Comparison of ENCODE assay signal across 8 mouse cellular contexts in genomic region chr6:97145156-97145555, GRCm38 (mm10). TPM values are rescaled to one million over a fixed set of nuclear protein-coding genes. Genes with fewer than 3 reads are reported as not detected.
DNase-seq lines count a peak whose midpoint lies in the region; ATAC-seq and TF ChIP-seq lines count a peak whose summit lies in the region.
"Had no signal": no experiment of that assay in that cellular context is flagged by ENCODE, and none has a peak within 500 bp of the region (broad histone marks: within the 10 kb centered on the region; RNA-seq: fewer than 3 reads in every experiment).

No protein-coding gene starts in this region.

- 92% methylated on average over 7 of the region's 7 CpGs for WGBS in liver, postnatal 0 days (ENCODE audit: insufficient replicate concordance)

- H3K4me1 ChIP-seq in liver, postnatal 0 days (ENCODE audit: insufficient read depth) = peaks cover 18% of the 10 kb centered on the region

- no peak overlapping the region for H3K9ac ChIP-seq in liver, postnatal 0 days (replicated peaks)
- H3K9ac ChIP-seq: midbrain, embryonic 15.5 days had no signal

- no peaks in the 10 kb centered on the region for H3K27me3 ChIP-seq in liver, postnatal 0 days (ENCODE audit: insufficient read depth, low read length)
- H3K27me3 ChIP-seq: midbrain, embryonic 15.5 days had no signal

- TF ChIP-seq EP300 in liver, postnatal 0 days (IDR thresholded peaks at IDR 0.05; ENCODE audit: low read depth) = no peak

- H3K9me3 ChIP-seq in liver, postnatal 0 days (ENCODE audit: low read length) = no peaks in the 10 kb centered on the region
- H3K9me3 ChIP-seq: midbrain, embryonic 15.5 days had no signal

- H3K4me2 ChIP-seq in liver, postnatal 0 days (ENCODE audit: low read depth, low read length) = no peak overlapping the region
- H3K4me2 ChIP-seq: midbrain, embryonic 15.5 days had no signal

- no peak for ATAC-seq in liver, postnatal 0 days
- ATAC-seq: midbrain, embryonic 15.5 days had no signal

- no peak for TF ChIP-seq CTCF in layer of hippocampus, adult 2 months (conservative IDR thresholded peaks at IDR 0.05)
- no peak for TF ChIP-seq CTCF in liver, postnatal 0 days (IDR thresholded peaks at IDR 0.05; ENCODE audit: low read depth)

- peak overlapping the region; percentile 16; the same call in 1 of the 2 replicates for H3K4me3 ChIP-seq in layer of hippocampus, adult 2 months
- no peak overlapping the region for H3K4me3 ChIP-seq in liver, postnatal 0 days (ENCODE audit: low read depth, low read length)
- H3K4me3 ChIP-seq: midbrain, embryonic 15.5 days had no signal

- intact Hi-C loops in heart, postnatal 10 days (cut with DNase I) = loop anchor here (5.0 kb wide), 1 partner anchor 382 kb away; no protein-coding TSS in a partner anchor

- DNase-seq in layer of hippocampus, adult 2 months (ENCODE audit: low spot score in 2 of 2) = no peak
- no peak for DNase-seq in layer of hippocampus, adult 11-12 months (ENCODE audit: low spot score)
- peak; percentile 75 to 85 for DNase-seq in adrenal gland, postnatal 36 days
- peak; percentile 57 to 63 for DNase-seq in heart, postnatal 10 days
- peak; percentile 81 for DNase-seq in skeletal muscle tissue, adult 2 months (ENCODE audit: low read depth, low spot score)
- DNase-seq in liver, postnatal 0 days = no peak
- DNase-seq in right cerebral cortex, postnatal 25 days = no peak

- peak overlapping the region; percentile 97 for H3K27ac ChIP-seq in layer of hippocampus, adult 2 months
- H3K27ac ChIP-seq in liver, postnatal 0 days (ENCODE audit: low read depth) = no peak overlapping the region
- H3K27ac ChIP-seq: midbrain, embryonic 15.5 days had no signal

- peaks cover 6% of the 10 kb centered on the region; the same call in 1 of the 2 replicates for H3K36me3 ChIP-seq in liver, postnatal 0 days (replicated peaks; ENCODE audit: insufficient read depth, low read length)
- H3K36me3 ChIP-seq: midbrain, embryonic 15.5 days had no signal

RNA-seq across cellular contexts. Expression of gene Eogt, which starts 3.8 kb away (rescaled TPM):
- total RNA-seq in layer of hippocampus, adult 2 months (2021) = 10 to 100 TPM; 21.3 to 24.0 TPM
- total RNA-seq in adrenal gland, postnatal 36 days (2021) = 10 to 100 TPM; 37.2 to 44.2 TPM
- total RNA-seq in heart, postnatal 10 days (2021) = 10 to 100 TPM; 18.6 to 20.9 TPM
- polyA plus RNA-seq in liver, postnatal 0 days (2015; fragmentation: Nextera tagmentation; extraction: Ambion mirVana) = 1.0 and 1.8 TPM in 2 replicates

RNA-seq across cellular contexts. Expression of gene Tmf1, which starts 33.8 kb away (rescaled TPM):
- total RNA-seq in layer of hippocampus, adult 2 months (2021) = 10 to 100 TPM; 48.4 to 52.3 TPM
- 10 to 100 TPM; 52.9 to 53.6 TPM for total RNA-seq in adrenal gland, postnatal 36 days (2021)
- total RNA-seq in heart, postnatal 10 days (2021) = 10 to 100 TPM; 34.3 to 36.3 TPM
- polyA plus RNA-seq in liver, postnatal 0 days (2015; fragmentation: Nextera tagmentation; extraction: Ambion mirVana) = 17.5 and 20.3 TPM in 2 replicates

Comparison
In these comparisons a context has a peak if more than half of its experiments do, and no peak if none do; other contexts are left out.
1. DNase-seq: peak in adrenal gland, postnatal 36 days (2 of 2), heart, postnatal 10 days (2 of 2) and skeletal muscle tissue, adult 2 months (single experiment); none in layer of hippocampus, adult 2 months (0 of 2), layer of hippocampus, adult 11-12 months (single experiment), liver, postnatal 0 days (single experiment) and right cerebral cortex, postnatal 25 days (single experiment).